In genomic region chr7:19932877-19933809, GRCm38 (mm10) we compare ENCODE assay signal across 8 mouse cellular contexts. TPM values are rescaled to one million over a fixed set of nuclear protein-coding genes. Genes with fewer than 3 reads are reported as not detected.
DNase-seq lines count a peak whose midpoint lies in the region; ATAC-seq and TF ChIP-seq lines count a peak whose summit lies in the region.

No protein-coding gene starts in this region.

- no peaks in the 10 kb centered on the region for H3K36me3 ChIP-seq in forebrain, embryonic 15.5 days
- no peaks in the 10 kb centered on the region for H3K36me3 ChIP-seq in liver, embryonic 16.5 days (ENCODE audit: control insufficient read depth, insufficient read depth)
- H3K36me3 ChIP-seq in neural tube, embryonic 14.5 days (ENCODE audit: control insufficient read depth, insufficient read depth, low read length): no peaks in the 10 kb centered on the region

- no peak for TF ChIP-seq CTCF in brain, embryonic 14.5 days (IDR thresholded peaks at IDR 0.05; ENCODE audit: borderline replicate concordance, extremely low read depth, insufficient read depth, insufficient read length)

- 19% methylated on average over 20 of the region's 21 CpGs for WGBS in forebrain, embryonic 15.5 days
- WGBS in liver, embryonic 16.5 days (ENCODE audit: insufficient replicate concordance): 7% methylated on average over 21 of the region's 21 CpGs
- WGBS in neural tube, embryonic 14.5 days: 27% methylated on average over 21 of the region's 21 CpGs

- intact Hi-C loops in heart, postnatal 14 days (cut with DNase I): no loop called here

- ATAC-seq in forebrain, embryonic 15.5 days (replicated peaks): peak; percentile 78
- peak; percentile 65 for ATAC-seq in liver, embryonic 16.5 days (ENCODE audit: low read depth)
- ATAC-seq in neural tube, embryonic 14.5 days (ENCODE audit: low read depth): peak; percentile 80

- DNase-seq in ES-CJ7 (ENCODE audit: low read depth, low spot score): peak; percentile 75
- DNase-seq in brain, embryonic 14.5 days (ENCODE audit: low read depth): peak; percentile 84
- peak; percentile 78 to 83 for DNase-seq in heart, postnatal 14 days
- peak; percentile 56 to 74 for DNase-seq in kidney, postnatal 4 days
- peak; percentile 85 for DNase-seq in thymus, postnatal 25 days

- no peaks in the 10 kb centered on the region for H3K9me3 ChIP-seq in forebrain, embryonic 15.5 days
- H3K9me3 ChIP-seq in liver, embryonic 16.5 days (replicated peaks; ENCODE audit: control insufficient read depth, low read length): no peaks in the 10 kb centered on the region
- H3K9me3 ChIP-seq in neural tube, embryonic 14.5 days (ENCODE audit: control insufficient read depth, low read length): no peaks in the 10 kb centered on the region

- H3K9ac ChIP-seq in forebrain, embryonic 15.5 days (replicated peaks): no peak overlapping the region
- no peak overlapping the region for H3K9ac ChIP-seq in liver, embryonic 16.5 days (ENCODE audit: low read depth, low read length)
- no peak overlapping the region for H3K9ac ChIP-seq in neural tube, embryonic 14.5 days (replicated peaks; ENCODE audit: low read depth, low read length)

- no peaks in the 10 kb centered on the region for H3K27me3 ChIP-seq in forebrain, embryonic 15.5 days
- H3K27me3 ChIP-seq in liver, embryonic 16.5 days (ENCODE audit: control insufficient read depth, insufficient read depth, low read depth, low read length): peaks cover 2% of the 10 kb centered on the region; the same call in 1 of the 2 replicates
- no peaks in the 10 kb centered on the region for H3K27me3 ChIP-seq in neural tube, embryonic 14.5 days (ENCODE audit: control insufficient read depth, insufficient read depth, low read length)

- H3K4me2 ChIP-seq in forebrain, embryonic 15.5 days (replicated peaks): peak overlapping the region; percentile 47
- H3K4me2 ChIP-seq in liver, embryonic 16.5 days (ENCODE audit: low read depth, low read length): peak overlapping the region; percentile 35
- peak overlapping the region; percentile 46 for H3K4me2 ChIP-seq in neural tube, embryonic 14.5 days (ENCODE audit: low read depth, low read length)

- peak overlapping the region; percentile 36 for H3K4me3 ChIP-seq in forebrain, embryonic 15.5 days
- 0 out of 2 replicates have a peak overlapping the region, but pooled peaks have one; percentile 4 for H3K4me3 ChIP-seq in liver, embryonic 16.5 days (ENCODE audit: low read depth, low read length)
- H3K4me3 ChIP-seq in neural tube, embryonic 14.5 days (ENCODE audit: low read depth, low read length): peak overlapping the region; percentile 7; the same call in 1 of the 2 replicates

- peak overlapping the region; percentile 67 for H3K27ac ChIP-seq in forebrain, embryonic 15.5 days (replicated peaks)
- H3K27ac ChIP-seq in liver, embryonic 16.5 days (ENCODE audit: low read length): no peak overlapping the region
- peak overlapping the region; percentile 25 for H3K27ac ChIP-seq in neural tube, embryonic 14.5 days (ENCODE audit: low read depth, low read length)

- peaks cover 6% of the 10 kb centered on the region; the same call in 1 of the 2 replicates for H3K4me1 ChIP-seq in forebrain, embryonic 15.5 days
- H3K4me1 ChIP-seq in liver, embryonic 16.5 days (ENCODE audit: control insufficient read depth, low read depth, low read length): no peaks in the 10 kb centered on the region; the same call in none of the 2 replicates
- no peaks in the 10 kb centered on the region for H3K4me1 ChIP-seq in neural tube, embryonic 14.5 days (ENCODE audit: control insufficient read depth, insufficient read depth, low read length)

- TF ChIP-seq POLR2A in brain, embryonic 14.5 days (IDR thresholded peaks at IDR 0.05; ENCODE audit: borderline replicate concordance, extremely low read depth, insufficient read depth, insufficient read length, poor library complexity, severe bottlenecking): no peak

RNA-seq across cellular contexts. Expression of gene Pvr, which starts 12.2 kb away (rescaled TPM):
- 8.1 and 11.9 TPM in 2 replicates for polyA plus RNA-seq in brain, embryonic 14.5 days (2012; rRNA removed)
- 7.1 and 7.3 TPM in 2 replicates for polyA plus RNA-seq in forebrain, embryonic 15.5 days (2015; fragmentation: Nextera tagmentation; extraction: Ambion mirVana)
- total RNA-seq in heart, postnatal 14 days (2021): 10 to 100 TPM; 20.0 to 25.6 TPM
- polyA plus RNA-seq in liver, embryonic 16.5 days (2015; fragmentation: Nextera tagmentation; extraction: Ambion mirVana): 3.4 and 3.6 TPM in 2 replicates
- 7.2 and 9.1 TPM in 2 replicates for polyA plus RNA-seq in neural tube, embryonic 14.5 days (2014; fragmentation: Nextera tagmentation; extraction: Ambion mirVana)

RNA-seq across cellular contexts. Expression of gene Igsf23, which starts 17.4 kb away (rescaled TPM):
- polyA plus RNA-seq in brain, embryonic 14.5 days (2012; rRNA removed): not detected in 2 replicates
- not detected in 2 replicates for polyA plus RNA-seq in forebrain, embryonic 15.5 days (2015; fragmentation: Nextera tagmentation; extraction: Ambion mirVana)
- 1 to 10 TPM; 1.3 to 1.6 TPM for total RNA-seq in heart, postnatal 14 days (2021)
- polyA plus RNA-seq in liver, embryonic 16.5 days (2015; fragmentation: Nextera tagmentation; extraction: Ambion mirVana): 0.15 and 0.30 TPM in 2 replicates
- polyA plus RNA-seq in neural tube, embryonic 14.5 days (2014; fragmentation: Nextera tagmentation; extraction: Ambion mirVana): not detected in 2 replicates

RNA-seq across cellular contexts. Expression of gene Ceacam20, which starts 32.1 kb away (rescaled TPM):
- polyA plus RNA-seq in brain, embryonic 14.5 days (2012; rRNA removed): not detected in 2 replicates
- not detected in 2 replicates for polyA plus RNA-seq in forebrain, embryonic 15.5 days (2015; fragmentation: Nextera tagmentation; extraction: Ambion mirVana)
- not detected for total RNA-seq in heart, postnatal 14 days (2021)
- not detected in 2 replicates for polyA plus RNA-seq in liver, embryonic 16.5 days (2015; fragmentation: Nextera tagmentation; extraction: Ambion mirVana)
- not detected in 2 replicates for polyA plus RNA-seq in neural tube, embryonic 14.5 days (2014; fragmentation: Nextera tagmentation; extraction: Ambion mirVana)

RNA-seq across cellular contexts. Expression of gene Ceacam19, which starts 45.4 kb away (rescaled TPM):
- 0.03 and 0.15 TPM in 2 replicates for polyA plus RNA-seq in brain, embryonic 14.5 days (2012; rRNA removed)
- not detected in 2 replicates for polyA plus RNA-seq in forebrain, embryonic 15.5 days (2015; fragmentation: Nextera tagmentation; extraction: Ambion mirVana)
- not detected for total RNA-seq in heart, postnatal 14 days (2021)
- polyA plus RNA-seq in liver, embryonic 16.5 days (2015; fragmentation: Nextera tagmentation; extraction: Ambion mirVana): not detected in 2 replicates
- polyA plus RNA-seq in neural tube, embryonic 14.5 days (2014; fragmentation: Nextera tagmentation; extraction: Ambion mirVana): not detected in 2 replicates

RNA-seq across cellular contexts. Expression of gene Nlrp9b, which starts 58.1 kb away (rescaled TPM):
- not detected in 2 replicates for polyA plus RNA-seq in brain, embryonic 14.5 days (2012; rRNA removed)
- polyA plus RNA-seq in forebrain, embryonic 15.5 days (2015; fragmentation: Nextera tagmentation; extraction: Ambion mirVana): not detected in 2 replicates
- not detected for total RNA-seq in heart, postnatal 14 days (2021)
- not detected in 2 replicates for polyA plus RNA-seq in liver, embryonic 16.5 days (2015; fragmentation: Nextera tagmentation; extraction: Ambion mirVana)
- not detected in 2 replicates for polyA plus RNA-seq in neural tube, embryonic 14.5 days (2014; fragmentation: Nextera tagmentation; extraction: Ambion mirVana)
